Mouse (Mus musculus) E14TG2a.4 (cell line): ENCODE measurements at regions not wholly inside any gene's neighbourhood (a gene's known extent, or its start where the extent isn't known, plus 50 kb on each side); places are given as distances from the start of the nearest gene placed in this dataset.

Source experiments
- CTCF ChIP-seq: conservative IDR thresholded peaks from 2 replicates; pipeline ENCODE4 v1.5.1; 2014; ENCODE audit warnings: low read length
- NANOG ChIP-seq: IDR thresholded peaks from 2 replicates; pipeline ENCODE4 v1.6.1; 2014; ENCODE audit warnings: borderline replicate concordance, low read length, mixed read lengths
- POU5F1 ChIP-seq: IDR thresholded peaks from 2 replicates; pipeline ENCODE4 v1.6.1; 2014; ENCODE audit warnings: low read length, borderline replicate concordance

GRCm38 (mm10) chr16:26181716-26182115 is 76.1 kb upstream of the P3h2 start:
- TF ChIP-seq CTCF, result no peak
- no peak for TF ChIP-seq POU5F1
- TF ChIP-seq NANOG, result no peak
